Mouse (Mus musculus): ENCODE measurements around the gene Ugt1a7c. TPM values are rescaled to one million over a fixed set of nuclear protein-coding genes. Genes with fewer than 3 reads are reported as not detected.
"Not testable (repeated sequence)": the region's sequence is repeated elsewhere in the genome, so short reads cannot be mapped to it uniquely, and the experiment has no call there.

The Ugt1a7c gene
- total RNA-seq, 2 experiments from 2014 or later: 2.2 TPM

- DNase-seq: peak; percentile 7 to 11
- intact Hi-C loops (cut with DNase I): no loop called here
Observed at GRCm38 (mm10) chr1:88218051-88218450, 123.2 kb downstream of the Ugt1a7c start.

DNA sequence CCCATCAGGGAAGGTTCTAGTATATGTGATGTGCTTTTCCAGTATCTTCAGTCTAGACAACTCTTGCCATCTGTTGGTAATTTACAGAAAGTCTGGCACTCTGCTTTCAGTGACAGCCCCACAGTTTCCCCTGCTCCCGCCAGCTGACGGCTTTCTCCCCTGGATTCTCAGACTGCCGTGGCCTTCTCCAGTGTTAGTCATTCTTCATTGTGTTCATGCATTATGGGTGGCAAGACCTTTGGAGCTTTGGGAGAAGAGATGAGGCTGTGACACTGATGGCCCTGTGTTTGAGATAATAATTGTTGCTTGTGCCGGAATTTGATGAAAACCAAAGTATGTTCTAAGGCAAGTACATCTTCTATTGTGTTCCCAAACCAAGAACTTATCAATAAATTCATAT lies 123.7 kb downstream of the Ugt1a7c start:
- intact Hi-C loops (cut with DNase I): no loop called here
- DNase-seq: no peak

DNA sequence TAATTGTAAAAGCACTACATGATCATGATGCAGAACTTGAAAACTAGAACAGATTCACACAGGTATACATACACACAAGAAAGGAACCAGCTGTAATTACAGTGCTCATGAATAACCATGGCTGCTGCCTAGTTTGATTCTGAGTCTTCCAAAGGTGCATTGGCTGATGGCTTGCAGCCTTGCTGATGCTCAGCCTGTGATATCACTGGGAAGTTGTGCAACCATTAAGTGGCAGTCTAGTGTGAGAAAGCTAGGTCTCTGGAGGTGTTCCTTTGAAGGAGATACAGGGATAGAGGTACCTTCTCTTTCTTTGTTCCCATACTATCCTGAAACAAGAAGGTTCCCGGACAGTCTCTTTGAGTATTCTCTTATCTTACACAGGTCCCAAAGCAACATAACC lies 124.2 kb downstream of the Ugt1a7c start:
- peak in 1 of 2 experiments; percentile 4 for DNase-seq
- intact Hi-C loops (cut with DNase I): no loop called here

DNA sequence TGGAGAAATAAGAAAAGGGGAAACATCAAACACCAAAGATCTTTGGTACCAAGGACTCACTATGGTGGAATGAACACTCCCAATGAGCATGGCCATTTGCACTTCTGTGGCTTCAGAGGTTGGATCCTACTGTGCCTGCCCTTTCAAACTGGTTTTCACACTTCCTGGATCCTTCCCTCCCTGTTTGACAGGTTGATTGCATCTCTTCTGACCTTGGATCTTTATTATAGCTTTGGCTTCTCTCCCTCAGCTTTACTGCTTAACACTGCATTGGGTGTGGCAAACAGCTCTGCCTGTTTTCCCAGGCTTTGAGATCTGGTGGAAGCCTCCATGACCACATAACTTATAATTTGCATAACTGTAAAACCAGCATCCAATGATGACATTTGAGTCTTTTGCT lies 125.5 kb downstream of the Ugt1a7c start:
- DNase-seq: peak in 1 of 2 experiments; percentile 5

DNA sequence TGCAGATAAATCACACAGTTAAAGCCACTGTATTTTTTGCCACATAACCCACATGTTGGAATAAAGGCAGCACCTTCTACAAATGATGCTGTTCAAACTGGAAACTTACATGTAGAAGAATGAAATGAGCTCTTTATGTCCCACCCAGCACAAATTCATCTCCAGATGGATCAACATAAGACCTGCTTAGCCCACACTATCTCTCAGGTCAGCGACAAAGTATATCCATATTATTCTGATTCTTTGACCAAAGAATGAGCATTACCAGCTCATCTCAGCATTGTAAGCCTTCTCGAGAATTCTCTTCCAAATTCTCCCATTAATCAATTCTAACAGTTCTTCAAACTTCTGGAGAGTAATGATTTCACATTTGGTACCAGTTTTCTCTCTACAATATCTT lies 127.4 kb downstream of the Ugt1a7c start:
- intact Hi-C loops (cut with DNase I): no loop called here
- no peak for DNase-seq

More for the DNA sequence above, 125.5 kb downstream of the Ugt1a7c start:
- intact Hi-C loops (cut with DNase I): no loop called here

DNA sequence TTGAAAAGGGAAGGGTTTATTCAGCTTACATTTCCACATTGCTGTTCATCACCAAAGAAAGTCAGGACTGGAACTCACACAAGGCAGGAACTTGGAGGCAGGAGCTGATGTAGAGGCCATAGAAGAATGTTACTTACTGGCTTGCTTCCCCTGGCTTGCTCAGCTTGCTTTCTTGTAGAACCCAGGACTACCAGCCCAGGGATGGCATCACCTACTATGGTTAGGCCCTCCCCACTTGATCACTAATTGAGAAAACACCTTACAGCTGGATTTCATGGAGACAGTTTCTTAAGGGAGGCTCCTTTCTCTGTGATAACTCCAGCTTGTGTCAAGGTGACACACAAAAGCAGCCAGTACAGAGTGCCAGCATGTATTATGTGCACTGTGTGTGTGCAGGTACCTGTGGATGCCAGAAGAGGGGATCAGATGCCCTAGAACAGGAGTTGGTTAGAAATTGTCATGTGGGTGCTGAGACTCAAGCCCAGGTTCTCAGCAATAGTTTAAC lies 128.2 kb downstream of the Ugt1a7c start:
- intact Hi-C loops (cut with DNase I): not testable (repeated sequence)
- peak in 1 of 2 experiments; percentile 6 for DNase-seq

- intact Hi-C loops (cut with DNase I): no loop called here
- DNase-seq: peak; percentile 4 to 6
Observed at GRCm38 (mm10) chr1:88223591-88223990, 128.7 kb downstream of the Ugt1a7c start.

GRCm38 (mm10) chr1:88224029-88224776 lies 129.3 kb downstream of the Ugt1a7c start:
- intact Hi-C loops (cut with DNase I): no loop called here
- peak; percentile 5 to 19 for DNase-seq

- intact Hi-C loops (cut with DNase I); DNase-seq: not testable (repeated sequence)
Observed at GRCm38 (mm10) chr1:88225301-88225700, 130.4 kb downstream of the Ugt1a7c start.

- intact Hi-C loops (cut with DNase I): no loop called here
- DNase-seq: no peak
Observed at GRCm38 (mm10) chr1:88225741-88226140, 130.9 kb downstream of the Ugt1a7c start.

GRCm38 (mm10) chr1:88226670-88227379 lies 132.0 kb downstream of the Ugt1a7c start, which contains the start of gene Mroh2a:
Gene Mroh2a, plus strand, starts transcription at chr1:88226986.
- peak; percentile 9 to 36 for DNase-seq
- intact Hi-C loops (cut with DNase I): no loop called here

- intact Hi-C loops (cut with DNase I): no loop called here
- peak; percentile 1 to 8 for DNase-seq
Observed at GRCm38 (mm10) chr1:88227482-88227881, 132.6 kb downstream of the Ugt1a7c start.

DNA sequence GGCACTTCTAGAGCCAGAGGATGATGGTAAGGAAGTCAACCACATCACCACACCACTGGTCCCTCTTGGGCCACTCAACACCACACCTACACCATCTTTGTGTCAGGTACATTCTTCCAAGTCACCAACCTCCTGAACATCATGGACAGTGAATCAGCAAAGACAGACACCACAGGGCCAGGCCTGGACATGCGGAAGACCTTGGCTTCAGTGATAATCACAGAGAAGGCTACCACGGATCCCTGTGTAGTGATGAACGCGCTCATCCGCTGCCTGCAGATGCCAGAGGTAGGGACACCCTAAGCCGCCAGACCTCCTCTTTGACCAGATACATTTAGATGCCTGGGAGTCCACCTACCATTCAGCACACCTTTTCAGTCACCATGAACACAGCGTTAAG lies 133.3 kb downstream of the Ugt1a7c start:
- peak; percentile 6 to 18 for DNase-seq
- intact Hi-C loops (cut with DNase I): no loop called here

- peak in 1 of 2 experiments; percentile 3 for DNase-seq
- intact Hi-C loops (cut with DNase I): no loop called here
Observed at GRCm38 (mm10) chr1:88229566-88229965, 134.7 kb downstream of the Ugt1a7c start.

GRCm38 (mm10) chr1:88229986-88230385 lies 135.1 kb downstream of the Ugt1a7c start:
- intact Hi-C loops (cut with DNase I): no loop called here
- DNase-seq: no peak

DNA sequence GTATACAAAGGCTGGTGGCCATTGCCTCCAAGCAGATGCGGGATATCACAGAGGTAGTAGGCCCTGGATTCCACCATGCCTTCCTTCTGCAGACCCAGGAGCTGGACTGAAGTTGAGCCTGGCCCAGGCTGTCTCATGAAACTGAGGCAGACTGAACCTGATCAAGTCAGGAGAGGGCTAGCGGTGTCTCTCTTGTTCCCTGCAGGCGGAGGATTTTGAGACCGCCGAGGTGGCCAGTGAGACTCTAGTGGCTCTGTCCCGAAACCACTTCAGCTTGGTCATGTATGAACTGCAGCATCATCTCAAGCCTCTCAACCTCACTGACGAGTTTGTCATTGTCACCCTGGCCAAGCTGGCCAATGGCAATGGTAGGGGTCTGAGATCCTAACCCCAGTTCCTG lies 135.6 kb downstream of the Ugt1a7c start:
- DNase-seq: no peak
- intact Hi-C loops (cut with DNase I): no loop called here

DNA sequence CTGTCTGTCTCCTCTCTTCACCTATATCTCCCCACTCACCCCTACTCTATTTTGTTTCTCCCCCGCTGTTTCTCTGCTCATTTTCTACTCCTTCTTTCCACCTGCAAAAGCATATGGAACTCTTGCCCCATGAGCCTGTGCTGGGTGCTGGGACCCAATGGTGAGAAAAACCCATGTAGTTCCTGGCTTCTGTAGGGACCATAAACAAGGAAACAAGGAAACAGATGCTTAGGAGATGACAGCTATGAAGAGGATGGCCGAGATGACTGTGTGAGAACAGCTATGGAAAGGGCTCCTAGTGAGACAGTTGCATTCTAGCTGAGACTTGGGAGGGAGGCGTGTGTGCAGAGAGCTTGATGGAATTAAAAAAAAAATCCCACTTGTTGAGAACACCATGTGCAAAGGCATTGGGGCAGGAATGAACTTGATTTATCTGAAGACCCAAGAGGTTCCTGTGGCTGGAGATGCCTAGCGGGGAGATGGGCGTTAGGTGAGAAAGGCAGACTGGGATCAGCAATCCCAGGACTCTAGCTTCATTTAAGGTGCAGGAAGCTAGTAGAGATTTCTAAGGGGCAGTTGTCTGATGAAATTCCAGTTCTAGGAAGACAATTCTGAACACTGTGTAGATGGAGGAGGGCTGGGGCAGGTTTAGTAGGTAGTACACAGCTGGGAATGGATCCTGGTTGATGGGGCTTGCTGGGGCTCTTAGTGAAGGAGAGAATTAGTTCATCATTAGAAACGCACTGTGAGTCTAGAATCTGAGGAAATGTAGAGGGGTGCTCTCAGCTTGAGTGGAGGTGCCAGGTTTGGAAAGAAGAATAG lies 136.3 kb downstream of the Ugt1a7c start:
- intact Hi-C loops (cut with DNase I): no loop called here
- no peak for DNase-seq

GRCm38 (mm10) chr1:88231803-88232499 lies 137.1 kb downstream of the Ugt1a7c start:
- intact Hi-C loops (cut with DNase I): no loop called here
- no peak for DNase-seq

- no peak for DNase-seq
- intact Hi-C loops (cut with DNase I): no loop called here
Observed at GRCm38 (mm10) chr1:88232664-88233380, 138.0 kb downstream of the Ugt1a7c start.
